Mouse (Mus musculus): ENCODE data around the gene Iqgap2.

GRCm38 (mm10) chr13:95692201-95692600 is 199.5 kb downstream of the Iqgap2 start:
- no peak for TF ChIP-seq EP300 (IDR thresholded peaks at IDR 0.05; ENCODE audit: low read depth)
- no peak for TF ChIP-seq CTCF (IDR thresholded peaks at IDR 0.05; ENCODE audit: low read depth)

Data from heart, postnatal 0 days (tissue).